Mouse (Mus musculus) CH12.LX (cell line): ENCODE results near the gene Cdc14a. TPM values are rescaled to one million over a fixed set of nuclear protein-coding genes. Genes with fewer than 3 reads are reported as not detected.

Experiments used
- DNase-seq: peaks from one replicate; pipeline ENCODE4 v3.0.0-alpha.2; 2013; ENCODE audit errors: extremely low read depth
- H3K27ac ChIP-seq: 2 replicates; pipeline ENCODE4 v1.5.1; 2012; ENCODE audit warnings: low read depth, mild to moderate bottlenecking, control low read depth, moderate library complexity; ENCODE audit not compliant: insufficient read depth
- H3K27me3 ChIP-seq: replicated peaks from 2 replicates; pipeline ENCODE3; 2012; ENCODE audit warnings: inconsistent platforms
- H3K36me3 ChIP-seq, 2 experiments: replicated peaks in 1 of 2; 2 replicates each; pipeline versions ENCODE3 to v1.6.1; 2012; ENCODE audit warnings: inconsistent platforms in 1 of 2, low read length in 1 of 2, mild to moderate bottlenecking in 1 of 2, mixed read lengths in 1 of 2, moderate library complexity in 1 of 2; ENCODE audit not compliant: control insufficient read depth in 1 of 2, insufficient read depth in 1 of 2
- H3K4me1 ChIP-seq, 2 experiments: 2 replicates each; pipeline ENCODE4 v1.6.1; 2012; ENCODE audit warnings: inconsistent platforms in 1 of 2, moderate library complexity in 1 of 2; ENCODE audit not compliant: insufficient read depth in 2 of 2, control insufficient read depth in 1 of 2
- H3K4me2 ChIP-seq: 2 replicates; pipeline ENCODE4 v1.6.1; 2012; ENCODE audit warnings: low read depth, mild to moderate bottlenecking, control low read depth; ENCODE audit not compliant: poor library complexity, insufficient read depth, severe bottlenecking
- H3K4me3 ChIP-seq, 3 experiments: fragments of 150-350 bp in 1 of 3; sonication (generic) in 1 of 3; replicated peaks in 1 of 3; 2 replicates each; pipeline versions ENCODE3 to v1.5.1; 2011 to 2012; ENCODE audit warnings: low read depth in 2 of 3, low read length in 2 of 3, mild to moderate bottlenecking in 2 of 3, moderate library complexity in 2 of 3, control low read depth in 1 of 3, improper control_type of control experiment in 1 of 3, inconsistent platforms in 1 of 3, mixed read lengths in 1 of 3; ENCODE audit not compliant: poor library complexity in 1 of 3
- H3K79me2 ChIP-seq: replicated peaks from 2 replicates; pipeline ENCODE4 v1.6.1; 2012; ENCODE audit warnings: mild to moderate bottlenecking, moderate library complexity; ENCODE audit not compliant: control insufficient read depth, poor library complexity, insufficient read depth, severe bottlenecking; ENCODE audit errors: extremely low read depth
- H3K9ac ChIP-seq: 2 replicates; pipeline ENCODE4 v1.6.1; 2012; ENCODE audit warnings: low read depth, mild to moderate bottlenecking, control low read depth, moderate library complexity; ENCODE audit not compliant: insufficient read depth
- H3K9me3 ChIP-seq: replicated peaks from 2 replicates; pipeline ENCODE3; 2012; ENCODE audit warnings: low read length, inconsistent platforms, mixed read lengths
- CHD1 ChIP-seq: IDR thresholded peaks from 2 replicates; pipeline ENCODE4 v1.6.1; 2012; ENCODE audit warnings: low read depth, low read length, improper control_type of control experiment, inconsistent platforms
- CTCF ChIP-seq, 2 experiments: IDR thresholded peaks in 1 of 2; conservative IDR thresholded peaks in 1 of 2; 2 replicates each; pipeline ENCODE4 v1.5.1; 2011 to 2012; ENCODE audit warnings: low read depth in 2 of 2, low read length in 2 of 2, improper control_type of control experiment in 1 of 2, inconsistent platforms in 1 of 2, mild to moderate bottlenecking in 1 of 2, moderate library complexity in 1 of 2
- ELF1 ChIP-seq: IDR thresholded peaks from 2 replicates; pipeline ENCODE4 v1.6.1; 2014; ENCODE audit warnings: low read depth, mild to moderate bottlenecking, inconsistent platforms, low read length, improper control_type of control experiment
- EP300 ChIP-seq: IDR thresholded peaks from 2 replicates; pipeline ENCODE4 v1.6.1; 2011; ENCODE audit warnings: low read length, improper control_type of control experiment
- ETS1 ChIP-seq: conservative IDR thresholded peaks from 2 replicates; pipeline ENCODE4 v1.6.1; 2012; ENCODE audit warnings: low read depth, mild to moderate bottlenecking, inconsistent platforms, low read length, improper control_type of control experiment, moderate library complexity
- GABPA ChIP-seq: IDR thresholded peaks from 2 replicates; pipeline ENCODE4 v1.6.1; 2012; ENCODE audit warnings: low read depth, low read length, improper control_type of control experiment, inconsistent platforms; ENCODE audit not compliant: insufficient replicate concordance
- HCFC1 ChIP-seq: IDR thresholded peaks from 2 replicates; pipeline ENCODE4 v1.6.1; 2012; ENCODE audit warnings: low read depth, mild to moderate bottlenecking, inconsistent platforms, low read length, improper control_type of control experiment
- IRF4 ChIP-seq: IDR thresholded peaks from 2 replicates; pipeline ENCODE4 v1.6.1; 2014; ENCODE audit warnings: low read depth, mild to moderate bottlenecking, inconsistent platforms, low read length, improper control_type of control experiment
- MAFK ChIP-seq: IDR thresholded peaks from 2 replicates; pipeline ENCODE4 v1.6.1; 2011; ENCODE audit warnings: low read length, improper control_type of control experiment; ENCODE audit not compliant: insufficient replicate concordance
- MAX ChIP-seq: IDR thresholded peaks from 2 replicates; pipeline ENCODE4 v1.6.1; 2011; ENCODE audit warnings: low read length, improper control_type of control experiment
- MYC ChIP-seq: IDR thresholded peaks from 2 replicates; pipeline ENCODE4 v1.6.1; 2011; ENCODE audit warnings: low read depth, mild to moderate bottlenecking, improper control_type of control experiment, low read length
- PAX5 ChIP-seq: IDR thresholded peaks from 2 replicates; pipeline ENCODE4 v1.6.1; 2012; ENCODE audit warnings: low read length, inconsistent platforms, mixed read lengths
- RAD21 ChIP-seq: IDR thresholded peaks from 2 replicates; pipeline ENCODE4 v1.6.1; 2011; ENCODE audit warnings: low read depth, mild to moderate bottlenecking, low read length, improper control_type of control experiment, moderate library complexity
- SIN3A ChIP-seq: IDR thresholded peaks from 2 replicates; pipeline ENCODE4 v1.6.1; 2012; ENCODE audit warnings: low read length, improper control_type of control experiment, inconsistent platforms
- SMC3 ChIP-seq: IDR thresholded peaks from 2 replicates; pipeline ENCODE4 v1.6.1; 2011; ENCODE audit warnings: low read depth, low read length, improper control_type of control experiment
- TBP ChIP-seq: conservative IDR thresholded peaks from 2 replicates; pipeline ENCODE4 v1.6.1; 2011; ENCODE audit warnings: low read depth, low read length, improper control_type of control experiment
- TCF12 ChIP-seq: IDR thresholded peaks from 2 replicates; pipeline ENCODE4 v1.6.1; 2014; ENCODE audit warnings: low read depth, mild to moderate bottlenecking, inconsistent platforms, low read length, improper control_type of control experiment
- UBTF ChIP-seq: IDR thresholded peaks from 2 replicates; pipeline ENCODE4 v1.6.1; 2012; ENCODE audit warnings: low read depth, mild to moderate bottlenecking, inconsistent platforms, low read length, improper control_type of control experiment, moderate library complexity
- ZC3H11A ChIP-seq: IDR thresholded peaks from 2 replicates; pipeline ENCODE4 v1.6.1; 2012; ENCODE audit warnings: low read depth, mild to moderate bottlenecking, inconsistent platforms, low read length, improper control_type of control experiment
- ZKSCAN1 ChIP-seq: IDR thresholded peaks from 2 replicates; pipeline ENCODE4 v1.6.1; 2012; ENCODE audit warnings: low read depth, inconsistent platforms, low read length, improper control_type of control experiment, borderline replicate concordance
- ZMIZ1 ChIP-seq: IDR thresholded peaks from 2 replicates; pipeline ENCODE4 v1.6.1; 2012; ENCODE audit warnings: low read depth, mild to moderate bottlenecking, inconsistent platforms, low read length, improper control_type of control experiment
- dilution Hi-C: fragments of 300-500 bp; cut with MboI; formaldehyde crosslinking; loops from 2 replicates; pipeline ENCODE4 v1.14.3; 2020; ENCODE audit warnings: low sequenced_read_pairs; ENCODE audit not compliant: extremely low pct_unique_long_range_greater_than_20kb, extremely low pct_ligation_motif_present
- in situ Hi-C: fragments of 300-500 bp; cut with MboI; formaldehyde crosslinking; loops from 3 replicates; pipeline ENCODE4 v1.14.3; 2019; ENCODE audit warnings: low sequenced_read_pairs, low pct_ligation_motif_present, low pct_unique_long_range_greater_than_20kb, mixed read lengths
- polyA plus RNA-seq: library from polyadenylated mRNA; unstranded; fragments of >175 nt; gene quantifications from 2 replicates; pipeline ENCODE4 v1.2.1, GENCODE M21; 2012; ENCODE audit warnings: low read depth; ENCODE audit not compliant: insufficient read length
- total RNA-seq, 2 experiments: library from RNA; depleted of rRNA; stranded (reverse); fragments of 300-350 nt in 1 of 2; fragments of >200 nt in 1 of 2; gene quantifications; 2 replicates each; pipeline ENCODE4 v1.2.3; 2012 to 2014

The Cdc14a gene
- total and polyA plus RNA-seq, 3 experiments, result 9.4 to 12.1 (median 9.8) TPM

DNA sequence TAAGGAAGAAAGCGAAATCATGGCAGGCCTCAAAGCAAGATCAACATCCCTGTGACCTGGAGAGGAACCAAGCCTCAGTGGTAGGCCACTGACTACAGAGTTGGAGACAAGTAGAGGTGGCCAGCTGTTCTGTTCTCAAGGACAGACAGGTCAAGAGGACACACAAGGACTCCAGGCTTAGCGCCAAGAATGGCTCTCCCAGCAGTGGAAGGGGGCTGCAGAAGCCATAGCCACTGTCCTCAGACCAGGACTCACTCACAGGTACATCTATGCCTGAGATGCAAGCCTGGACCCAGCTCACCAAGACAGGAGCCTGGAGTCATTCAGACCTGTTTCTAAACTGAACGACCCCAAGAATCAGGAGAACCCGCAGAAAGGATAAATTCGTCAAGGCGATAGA lies 142.2 kb downstream of the Cdc14a start:
- dilution Hi-C loops, result no loop called here
- Histone ChIP-seq H3K4me2 (no peak overlapping the region), H3K27me3 (no peaks in the 10 kb centered on the region), H3K9me3 (no peaks in the 10 kb centered on the region), H3K9ac (no peak overlapping the region), H3K36me3 (peaks cover 12 to 39% of the 10 kb centered on the region in 2 experiments), H3K27ac (no peak overlapping the region), H3K4me3 (no peak overlapping the region), H3K4me1 (no peaks in the 10 kb centered on the region), H3K79me2 (no peaks in the 10 kb centered on the region)
- in situ Hi-C loops, result no loop called here
- no peak for DNase-seq
- TF ChIP-seq ZMIZ1 (no peak), TBP (no peak), MAX (no peak), SMC3 (no peak), CTCF (conservative IDR thresholded peaks at IDR 0.05 in 1 of 2, IDR thresholded peaks at IDR 0.05 in 1 of 2; ENCODE audit: low read depth in 2 of 2, low read length in 2 of 2) (no peak), PAX5 (no peak), ELF1 (no peak), UBTF (no peak), SIN3A (no peak), ETS1 (no peak), MAFK (no peak), EP300 (no peak), RAD21 (no peak), HCFC1 (no peak), TCF12 (no peak), CHD1 (no peak), MYC (no peak)

DNA sequence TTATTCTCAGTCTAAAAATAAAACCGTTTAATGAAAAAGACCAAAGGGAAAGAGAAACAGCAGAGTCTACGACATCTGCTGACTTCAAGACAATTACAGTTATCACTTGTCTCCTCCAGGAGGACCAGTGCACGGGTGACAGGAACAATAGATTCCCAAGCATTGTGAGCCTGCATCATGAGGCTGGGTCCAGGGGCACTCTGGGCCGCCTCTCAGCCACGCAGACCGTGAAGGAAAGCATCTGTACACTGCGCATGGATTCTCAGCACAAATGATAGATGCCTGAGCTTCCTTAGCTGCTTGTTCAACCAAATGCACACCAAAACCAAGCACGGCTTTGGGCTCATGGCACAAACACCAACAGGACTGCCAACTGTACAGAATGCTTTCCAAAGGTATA lies 146.7 kb downstream of the Cdc14a start:
- dilution Hi-C loops, result no loop called here

More for the DNA sequence above, 146.7 kb downstream of the Cdc14a start:
- H3K79me2 ChIP-seq, result no peaks in the 10 kb centered on the region
- H3K9ac ChIP-seq, result no peak overlapping the region
- DNase-seq, result no peak
- H3K9me3 ChIP-seq, result no peaks in the 10 kb centered on the region
- no peaks in the 10 kb centered on the region for H3K27me3 ChIP-seq
- TF ChIP-seq UBTF (no peak), IRF4 (no peak), ZKSCAN1 (no peak), GABPA (no peak), SIN3A (no peak), SMC3 (no peak), ETS1 (no peak), ZC3H11A (no peak)
- TF ChIP-seq, all 38 proteins: peak for 0
- peaks cover 16 to 42% of the 10 kb centered on the region in 2 experiments for H3K36me3 ChIP-seq
- H3K27ac ChIP-seq, result no peak overlapping the region
- no peak overlapping the region for H3K4me2 ChIP-seq
- in situ Hi-C loops, result no loop called here
- H3K4me1 ChIP-seq, result no peaks in the 10 kb centered on the region
- no peak overlapping the region for H3K4me3 ChIP-seq
